Comparison of ENCODE assay signal across 20 mouse cellular contexts in the genomic region with DNA sequence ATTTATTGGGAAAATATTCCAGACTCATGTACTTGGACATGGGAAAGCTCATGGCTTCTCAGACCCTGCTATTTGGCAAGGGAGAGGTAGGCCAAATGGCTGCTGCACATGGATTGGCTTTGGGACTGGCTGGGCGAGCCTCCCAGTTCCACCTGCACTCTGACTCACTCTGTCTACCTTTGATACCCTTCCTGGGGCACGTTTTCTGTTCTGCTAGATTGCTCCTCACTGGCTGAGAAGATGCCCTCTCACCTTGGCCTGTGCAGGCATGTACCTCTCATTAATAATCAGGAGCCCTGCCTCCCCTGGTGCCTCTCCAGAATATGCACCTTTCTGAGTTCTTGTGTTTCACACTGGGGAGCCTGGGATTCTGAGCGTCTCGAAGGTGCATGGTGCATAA. TPM values are rescaled to one million over a fixed set of nuclear protein-coding genes. Genes with fewer than 3 reads are reported as not detected.
DNase-seq lines count a peak whose midpoint lies in the region; ATAC-seq lines count a peak whose summit lies in the region.
"Had no signal": no experiment of that assay in that cellular context is flagged by ENCODE, and none has a peak within 500 bp of the region (broad histone marks: within the 10 kb centered on the region; RNA-seq: fewer than 3 reads in every experiment).

No protein-coding gene starts in this region.

- ATAC-seq in megakaryocyte progenitor cell, adult 5-6 weeks (replicated peaks; ENCODE audit: poor library complexity): no peak
- ATAC-seq: forebrain, embryonic 13.5 days had no signal

- no peaks in the 10 kb centered on the region for H3K9me3 ChIP-seq in midbrain, embryonic 10.5 days (replicated peaks)
- H3K9me3 ChIP-seq: embryonic facial prominence, embryonic 15.5 days; forebrain, embryonic 13.5 days; hindbrain, embryonic 13.5 days; limb, embryonic 13.5 days; liver, embryonic 15.5 days; midbrain, embryonic 12.5 days; neural tube, embryonic 15.5 days had no signal

- H3K27me3 ChIP-seq in midbrain, embryonic 10.5 days (ENCODE audit: low read depth, poor library complexity, severe bottlenecking): no peaks in the 10 kb centered on the region
- H3K27me3 ChIP-seq: embryonic facial prominence, embryonic 15.5 days; forebrain, embryonic 13.5 days; hindbrain, embryonic 13.5 days; limb, embryonic 13.5 days; liver, embryonic 15.5 days; midbrain, embryonic 12.5 days; neural tube, embryonic 15.5 days had no signal

- no peak overlapping the region for H3K27ac ChIP-seq in midbrain, embryonic 10.5 days (replicated peaks)
- H3K27ac ChIP-seq: embryonic facial prominence, embryonic 15.5 days; forebrain, embryonic 13.5 days; hindbrain, embryonic 13.5 days; kidney, postnatal 0 days; limb, embryonic 13.5 days; liver, embryonic 15.5 days; midbrain, embryonic 12.5 days; neural tube, embryonic 15.5 days had no signal

- 83% methylated on average over 4 of the region's 4 CpGs for WGBS in midbrain, embryonic 10.5 days

- H3K36me3 ChIP-seq in midbrain, embryonic 10.5 days: peaks cover 50% of the 10 kb centered on the region

- H3K4me3 ChIP-seq in midbrain, embryonic 10.5 days: no peak overlapping the region
- H3K4me3 ChIP-seq: embryonic facial prominence, embryonic 15.5 days; forebrain, embryonic 13.5 days; hindbrain, embryonic 13.5 days; limb, embryonic 13.5 days; liver, embryonic 15.5 days; midbrain, embryonic 12.5 days; neural tube, embryonic 15.5 days had no signal

- H3K4me1 ChIP-seq in midbrain, embryonic 10.5 days: no peaks in the 10 kb centered on the region
- H3K4me1 ChIP-seq: embryonic facial prominence, embryonic 15.5 days; forebrain, embryonic 13.5 days; hindbrain, embryonic 13.5 days; limb, embryonic 13.5 days; liver, embryonic 15.5 days; midbrain, embryonic 12.5 days; neural tube, embryonic 15.5 days had no signal

- DNase-seq in kidney, adult 11 months: peak; percentile 20
- DNase-seq in kidney, adult 18-20 months: no peak
- peak; percentile 45 to 64 for DNase-seq in cerebellum, postnatal 14 days
- peak; percentile 16 for DNase-seq in kidney, postnatal 10 days
- DNase-seq in urinary bladder, postnatal 25 days (ENCODE audit: low spot score): peak; percentile 26
- DNase-seq in midbrain, embryonic 10.5 days (ENCODE audit: low spot score): no peak
- DNase-seq in retina, embryonic 14.5 days (ENCODE audit: low spot score): no peak
- DNase-seq: adrenal gland, adult 2 months; lung, postnatal 36 days; retina, postnatal 1 day; thymus, postnatal 25 days had no signal

RNA-seq across cellular contexts. Expression of gene Nmd3, which starts 39.4 kb away (rescaled TPM):
- 147 and 156 TPM in 2 replicates for polyA plus RNA-seq in midbrain, embryonic 10.5 days (2016; fragmentation: Nextera tagmentation; extraction: Ambion mirVana)
- total RNA-seq in megakaryocyte progenitor cell, adult 5-6 weeks (2015): 135 and 156 TPM in 2 replicates
- total RNA-seq in megakaryocyte progenitor cell, adult 5-6 weeks (2017): 56.3 and 96.1 TPM in 2 replicates

Comparison
In these comparisons a context has a peak if more than half of its experiments do, and no peak if none do; other contexts are left out.
1. DNase-seq: peak in kidney, adult 11 months (single experiment), cerebellum, postnatal 14 days (2 of 2), kidney, postnatal 10 days (single experiment) and urinary bladder, postnatal 25 days (single experiment); none in kidney, adult 18-20 months (single experiment), midbrain, embryonic 10.5 days (single experiment) and retina, embryonic 14.5 days (single experiment).